Mouse (Mus musculus) bone marrow macrophage, adult 2 months (primary cell): ENCODE results near the gene Rab34. TPM values are rescaled to one million over a fixed set of nuclear protein-coding genes. Genes with fewer than 3 reads are reported as not detected.
"Not testable (repeated sequence)": the region's sequence is repeated elsewhere in the genome, so short reads cannot be mapped to it uniquely, and the experiment has no call there.

Experiments
- H3K27ac ChIP-seq: 2 replicates; pipeline ENCODE4 v1.5.1; 2012; ENCODE audit warnings: low read depth, low read length; ENCODE audit not compliant: insufficient read depth
- H3K4me1 ChIP-seq: 2 replicates; pipeline ENCODE4 v1.6.1; 2012; ENCODE audit warnings: low read length; ENCODE audit not compliant: control insufficient read depth, insufficient read depth
- H3K4me3 ChIP-seq: 2 replicates; pipeline ENCODE4 v1.5.1; 2012; ENCODE audit warnings: mild to moderate bottlenecking, low read length, moderate library complexity; ENCODE audit not compliant: insufficient read depth
- CTCF ChIP-seq: IDR thresholded peaks from 2 replicates; pipeline ENCODE4 v1.5.1; 2012; ENCODE audit warnings: low read depth, mild to moderate bottlenecking, low read length, moderate library complexity
- POLR2A ChIP-seq: IDR thresholded peaks from 2 replicates; pipeline ENCODE4 v1.6.1; 2012; ENCODE audit warnings: mild to moderate bottlenecking, low read depth, low read length, borderline replicate concordance
- polyA plus RNA-seq: library from polyadenylated mRNA; stranded (reverse); fragments of >200 nt; gene quantifications from 2 replicates; pipeline ENCODE4 v1.2.4, GENCODE M21; 2012; ENCODE audit not compliant: missing spikeins, insufficient read depth, insufficient read length

The Rab34 gene
- polyA plus RNA-seq, 1 experiment, result 30.5 TPM

DNA sequence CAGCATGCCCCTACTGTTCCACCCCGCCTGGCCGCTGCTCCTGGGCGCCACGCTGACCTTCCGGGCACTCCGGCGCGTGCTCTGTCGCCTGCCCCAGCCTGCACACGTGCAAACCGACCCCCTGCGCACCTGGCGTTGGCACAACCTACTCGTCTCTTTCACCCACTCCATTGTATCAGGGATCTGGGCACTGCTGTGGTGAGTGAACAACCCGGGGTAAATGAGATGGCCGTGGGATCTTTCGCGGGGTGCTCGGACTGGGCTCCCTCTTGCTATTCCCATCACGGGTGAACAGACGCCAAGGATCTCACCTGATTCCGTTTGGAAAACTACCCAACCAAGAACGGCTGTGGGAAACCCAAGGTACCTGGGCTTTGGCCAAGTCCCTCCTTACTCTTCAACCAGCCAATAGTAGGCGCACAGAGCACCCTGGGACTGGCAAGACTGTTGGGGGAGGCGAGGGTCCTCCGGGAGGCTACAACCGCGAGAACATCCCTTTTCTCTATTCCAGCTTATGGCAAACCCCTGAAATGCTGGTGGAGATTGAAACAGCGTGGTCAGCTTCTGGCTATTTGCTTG lies 9.3 kb upstream of the Rab34 start:
- Histone ChIP-seq H3K4me3 (peak overlapping the region; percentile 83), H3K4me1 (peaks cover 13% of the 10 kb centered on the region), H3K27ac (peak overlapping the region; percentile 76)
- TF ChIP-seq POLR2A (no peak), CTCF (no peak)

DNA sequence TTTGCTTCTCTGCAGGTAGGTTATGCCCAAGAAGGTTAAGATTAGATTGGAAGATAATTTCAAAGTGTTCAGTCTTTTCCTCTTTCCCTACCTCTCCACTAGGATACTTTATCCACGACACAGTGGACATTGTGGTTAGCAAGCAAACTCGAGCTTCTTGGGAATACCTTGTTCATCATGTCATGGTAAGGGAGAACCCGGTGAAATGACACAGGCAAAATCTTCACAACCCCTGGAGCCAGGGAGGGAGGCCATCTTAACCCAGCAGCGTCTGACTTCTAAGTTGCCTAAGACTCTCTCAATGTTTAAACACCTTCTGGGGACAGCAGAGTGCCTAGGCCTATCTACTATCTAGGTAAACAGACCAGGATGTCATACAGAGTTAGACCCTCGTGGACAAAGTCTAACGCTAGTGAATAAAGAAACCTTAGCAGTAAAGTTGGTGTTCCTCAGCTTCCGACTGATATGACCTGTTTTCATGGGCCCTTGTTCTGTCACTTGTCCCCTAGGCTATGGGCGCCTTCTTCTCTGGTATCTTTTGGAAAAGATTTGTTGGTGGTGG lies 8.7 kb upstream of the Rab34 start:
- H3K4me1 ChIP-seq, result peaks cover 13% of the 10 kb centered on the region
- no peak for TF ChIP-seq POLR2A
- TF ChIP-seq CTCF, result no peak
- H3K27ac ChIP-seq, result no peak overlapping the region
- peak overlapping the region; percentile 83 for H3K4me3 ChIP-seq

DNA sequence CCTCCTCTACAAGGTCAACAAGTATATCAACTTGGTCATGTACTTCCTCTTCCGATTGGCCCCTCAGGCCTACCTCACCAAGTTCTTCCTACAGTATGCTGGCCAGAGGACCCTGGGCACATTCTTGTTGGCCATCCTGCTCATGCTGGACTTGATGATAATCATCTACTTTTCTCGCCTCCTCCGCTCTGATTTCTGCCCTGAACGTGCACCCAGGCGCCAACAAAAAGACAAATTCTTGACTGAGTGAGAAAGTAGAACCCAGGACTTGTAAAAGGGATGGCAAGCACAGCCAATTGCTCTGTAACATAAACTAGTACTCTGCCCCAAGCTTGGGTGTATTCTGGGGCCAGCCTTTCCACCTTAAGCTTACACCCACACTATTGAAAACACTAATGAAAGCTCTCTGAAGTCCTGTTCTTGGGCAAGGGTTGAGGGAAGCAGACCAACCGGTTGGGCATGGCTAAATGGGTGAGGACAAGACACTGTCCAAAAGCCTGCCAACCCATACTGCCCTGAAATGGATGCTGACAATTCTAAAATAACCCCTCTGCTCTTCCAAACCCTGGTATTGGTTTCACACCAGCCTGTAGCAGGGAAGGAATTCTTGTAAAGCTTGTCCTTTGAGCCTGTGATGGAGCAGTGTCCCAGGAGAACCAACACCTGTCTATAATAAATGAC lies 8.0 kb upstream of the Rab34 start:
- no peak overlapping the region for H3K27ac ChIP-seq
- H3K4me1 ChIP-seq, result peaks cover 13% of the 10 kb centered on the region
- H3K4me3 ChIP-seq, result peak overlapping the region; percentile 13; the same call in 1 of the 2 replicates
- TF ChIP-seq POLR2A (no peak), CTCF (no peak)

DNA sequence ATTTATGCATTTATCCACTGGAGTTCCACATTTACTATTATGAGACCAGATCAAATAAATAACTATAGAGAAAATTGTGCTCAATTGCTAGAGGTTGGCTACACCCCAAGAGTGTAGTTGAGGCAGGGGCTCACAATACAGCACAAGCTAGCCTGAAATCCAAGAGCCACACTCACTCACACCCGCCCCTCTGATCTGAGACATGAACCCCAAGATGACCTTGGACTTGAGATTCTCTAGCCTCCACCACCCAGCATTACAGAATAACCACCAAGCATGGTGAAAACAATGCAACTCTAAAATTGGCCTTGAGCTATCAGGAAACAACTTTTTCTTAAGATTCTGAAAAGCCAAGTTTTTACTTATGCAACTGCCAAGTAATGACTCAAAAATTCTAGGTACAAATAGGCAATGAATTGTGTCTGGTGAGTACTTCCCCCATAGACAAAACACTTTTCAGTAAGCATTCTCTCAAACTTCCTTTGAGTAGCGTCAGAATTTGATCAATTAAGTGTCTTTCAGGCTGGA lies 6.3 kb upstream of the Rab34 start:
- peaks cover 13% of the 10 kb centered on the region for H3K4me1 ChIP-seq
- peak overlapping the region; percentile 84 for H3K27ac ChIP-seq
- TF ChIP-seq CTCF (no peak), POLR2A (no peak)
- H3K4me3 ChIP-seq, result peak overlapping the region; percentile 88

DNA sequence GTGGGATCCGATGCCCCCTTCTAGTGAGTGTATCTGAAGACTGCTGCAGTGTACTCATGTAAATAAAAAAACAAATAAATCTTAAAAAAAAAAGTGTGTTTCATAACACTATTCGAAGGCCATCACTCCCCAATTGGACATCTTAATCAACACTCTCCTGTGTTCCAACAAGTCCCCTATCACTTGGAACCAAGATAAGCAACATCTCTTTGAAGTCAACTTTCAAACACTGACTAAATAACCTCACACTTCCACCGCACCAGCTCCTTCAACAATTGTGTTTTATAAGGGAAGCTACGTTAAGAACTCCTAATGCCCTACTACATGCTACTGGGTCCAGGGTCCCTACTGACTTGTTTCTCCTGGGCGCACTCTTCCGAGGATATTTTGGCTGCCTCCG lies 5.8 kb upstream of the Rab34 start:
- Histone ChIP-seq H3K4me3 (peak overlapping the region; percentile 88), H3K4me1 (peaks cover 13% of the 10 kb centered on the region), H3K27ac (peak overlapping the region; percentile 84)
- TF ChIP-seq CTCF, result no peak
- no peak for TF ChIP-seq POLR2A

DNA sequence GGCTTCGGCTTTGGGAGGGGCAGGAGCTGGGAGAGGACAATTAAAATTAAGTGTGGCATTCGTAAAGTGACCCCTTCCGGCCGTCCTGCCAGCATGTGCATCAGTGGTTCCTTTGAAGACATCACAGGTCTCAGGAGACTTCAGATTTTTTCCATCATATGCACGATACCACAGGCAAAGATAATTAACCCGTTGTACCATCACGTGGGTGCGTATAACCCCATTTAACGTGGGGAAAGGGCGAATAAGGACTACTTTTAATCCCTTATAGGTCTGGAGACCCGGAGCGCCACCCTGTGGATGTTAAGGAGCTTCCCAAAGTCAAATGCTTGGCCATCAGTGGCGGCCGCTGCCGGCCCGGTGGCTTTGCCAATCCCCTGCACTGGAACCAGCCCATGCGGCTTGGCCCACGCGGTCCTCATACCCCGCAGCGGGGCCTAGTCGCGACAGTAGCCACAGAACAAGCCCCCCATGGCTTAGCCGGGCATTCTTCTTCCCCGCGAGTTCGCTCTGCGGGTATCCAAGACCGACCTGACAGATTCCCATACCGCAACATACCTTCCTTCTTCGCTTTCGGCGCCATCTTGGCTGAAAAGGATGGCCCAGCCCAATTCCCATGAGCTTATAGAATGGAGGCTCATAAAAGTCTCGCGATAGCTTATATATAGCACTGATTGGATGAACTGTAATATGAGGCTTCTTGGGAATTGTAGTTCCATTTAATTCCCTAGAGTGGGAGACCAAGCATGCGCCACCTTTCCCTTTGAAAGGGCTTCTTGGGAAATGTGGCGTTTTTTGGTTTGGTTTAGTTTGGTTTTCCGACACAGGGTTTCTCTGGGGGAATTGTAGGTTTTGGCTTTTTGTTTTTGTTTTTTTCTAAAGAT lies 5.0 kb upstream of the Rab34 start, which contains the start of gene Rpl23a:
Gene Rpl23a (minus strand): TSS at position 624 of the 884 bp plus-strand sequence.
- peak within 1 kb of the TSS; percentile 84 for H3K27ac ChIP-seq
- H3K4me3 ChIP-seq, result peak within 1 kb of the TSS; percentile 88
- peak; percentile 65; the same call in 1 of the 2 replicates for TF ChIP-seq POLR2A
- TF ChIP-seq CTCF, result no peak
- peaks cover 16% of the 10 kb centered on the region for H3K4me1 ChIP-seq

DNA sequence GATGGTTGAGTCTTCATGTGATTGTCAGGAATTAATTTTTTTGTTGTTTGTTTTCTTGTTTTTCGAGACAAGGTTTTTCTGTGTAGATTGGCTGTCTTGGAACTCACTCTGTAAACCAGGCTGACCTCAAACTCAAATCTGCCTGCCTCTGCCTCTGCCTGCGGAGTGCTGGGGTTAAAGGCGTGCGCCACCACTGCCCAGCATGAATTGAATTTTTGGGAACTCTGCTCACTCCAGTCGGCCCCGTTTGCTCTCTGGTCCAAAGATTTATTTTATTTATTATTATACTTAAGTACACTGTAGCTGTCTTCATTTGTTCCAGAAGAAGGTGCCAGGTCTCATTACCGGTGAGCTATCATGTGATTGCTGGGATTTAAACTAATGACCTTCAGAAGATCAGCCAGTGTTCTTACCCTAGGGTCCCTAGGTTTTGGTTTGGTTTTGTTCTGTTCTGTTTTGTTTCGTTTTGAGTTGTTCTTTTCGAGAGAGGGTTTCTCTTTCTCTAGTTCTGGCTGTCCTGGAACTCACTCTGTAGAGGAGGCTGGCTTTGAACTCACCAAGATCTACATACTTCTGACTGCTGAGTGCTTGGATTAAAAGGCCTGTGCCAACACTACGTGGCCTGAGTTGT lies 4.2 kb upstream of the Rab34 start:
- Histone ChIP-seq H3K4me1 (peaks cover 16% of the 10 kb centered on the region), H3K4me3 (peak overlapping the region; percentile 58), H3K27ac (peak overlapping the region; percentile 40)
- no peak for TF ChIP-seq CTCF
- TF ChIP-seq POLR2A, result no peak

DNA sequence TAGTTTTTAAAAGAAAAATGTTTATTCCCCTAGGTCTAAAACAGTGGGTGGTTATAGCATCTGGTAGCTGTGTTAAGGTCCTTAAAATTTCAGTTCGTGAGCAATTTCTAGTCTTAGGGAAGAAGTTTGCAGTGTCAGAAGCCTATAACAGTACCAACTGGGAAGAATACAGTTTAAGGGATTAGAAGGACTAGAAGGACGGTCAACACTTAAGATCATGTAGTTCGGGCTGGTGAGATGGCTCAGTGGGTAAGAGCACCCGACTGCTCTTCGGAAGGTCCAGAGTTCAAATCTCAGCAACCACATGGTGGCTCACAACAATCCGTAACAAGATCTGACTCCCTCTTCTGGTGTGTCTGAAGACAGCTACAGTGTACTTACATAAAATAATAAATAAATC lies 3.5 kb upstream of the Rab34 start:
- H3K4me1 ChIP-seq, result peaks cover 19% of the 10 kb centered on the region
- H3K4me3 ChIP-seq, H3K27ac ChIP-seq: not testable (repeated sequence)
